Mouse (Mus musculus) erythroblast, embryonic 14.5 days (primary cell): ENCODE data around the gene Anks1.

Experiments used
- GATA1 ChIP-seq: IDR thresholded peaks from 2 replicates; pipeline ENCODE4 v1.6.1; 2012; ENCODE audit warnings: low read length, inconsistent platforms, mixed read lengths
- TAL1 ChIP-seq: IDR thresholded peaks from 3 replicates; pipeline ENCODE4 v1.6.1; 2012; ENCODE audit warnings: low read length, inconsistent platforms, mixed read lengths

DNA sequence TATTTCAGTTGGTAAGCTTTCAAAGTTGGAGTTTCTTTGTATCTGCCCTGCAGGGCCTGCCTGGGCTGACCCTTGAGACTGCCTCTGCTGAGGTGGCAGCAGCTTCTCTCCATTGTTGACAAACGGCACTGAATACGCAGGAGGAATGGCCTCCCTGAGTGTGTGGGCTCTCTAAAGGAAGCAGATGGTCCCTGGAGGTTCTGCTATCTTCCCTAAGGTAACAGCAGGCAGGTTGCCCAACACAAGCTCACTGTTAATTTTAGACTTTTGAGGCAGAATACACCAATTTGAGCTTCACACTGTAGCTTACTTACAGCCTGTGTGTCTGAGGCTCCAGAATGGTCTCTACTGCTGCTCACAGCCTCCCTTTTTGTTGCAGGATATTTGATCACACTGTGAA is 163.6 kb downstream of the Anks1 start:
- no peak for TF ChIP-seq GATA1
- no peak for TF ChIP-seq TAL1
